Mouse (Mus musculus): ENCODE measurements around the gene Tbc1d24. TPM values are rescaled to one million over a fixed set of nuclear protein-coding genes. Genes with fewer than 3 reads are reported as not detected.

Tbc1d24 gene
- polyA plus RNA-seq, 1 experiment from 2014 or later = 24.6 TPM

GRCm38 (mm10) chr17:24227941-24228340, 22.6 kb upstream of the Tbc1d24 start:
- no peaks in the 10 kb centered on the region for H3K9me3 ChIP-seq (ENCODE audit: control insufficient read depth, low read length)
- no peaks in the 10 kb centered on the region for H3K27me3 ChIP-seq (replicated peaks; ENCODE audit: control insufficient read depth, insufficient read depth, low read length)
- no peak overlapping the region for H3K27ac ChIP-seq (ENCODE audit: low read length)
- ATAC-seq = no peak
- H3K4me2 ChIP-seq (ENCODE audit: low read length) = no peak overlapping the region
- no peaks in the 10 kb centered on the region for H3K4me1 ChIP-seq (replicated peaks; ENCODE audit: control insufficient read depth, insufficient read depth, low read length)
- H3K4me3 ChIP-seq (replicated peaks; ENCODE audit: low read length) = no peak overlapping the region
- no peak overlapping the region for H3K9ac ChIP-seq (replicated peaks; ENCODE audit: low read depth, low read length)
- 87% methylated on average over 7 of the region's 7 CpGs for WGBS
- peaks cover 2% of the 10 kb centered on the region for H3K36me3 ChIP-seq (ENCODE audit: control insufficient read depth, insufficient read depth)

- H3K9ac ChIP-seq (replicated peaks; ENCODE audit: low read depth, low read length) = no peak overlapping the region
- H3K27me3 ChIP-seq (replicated peaks; ENCODE audit: control insufficient read depth, insufficient read depth, low read length) = no peaks in the 10 kb centered on the region
- peaks cover 2% of the 10 kb centered on the region for H3K36me3 ChIP-seq (ENCODE audit: control insufficient read depth, insufficient read depth)
- H3K4me1 ChIP-seq (replicated peaks; ENCODE audit: control insufficient read depth, insufficient read depth, low read length) = no peaks in the 10 kb centered on the region
- no peak overlapping the region for H3K4me2 ChIP-seq (ENCODE audit: low read length)
- no peak overlapping the region for H3K4me3 ChIP-seq (replicated peaks; ENCODE audit: low read length)
- no peaks in the 10 kb centered on the region for H3K9me3 ChIP-seq (ENCODE audit: control insufficient read depth, low read length)
- no peak overlapping the region for H3K27ac ChIP-seq (ENCODE audit: low read length)
- 88% methylated on average over 8 of the region's 8 CpGs for WGBS
- ATAC-seq = no peak
Measured at GRCm38 (mm10) chr17:24226721-24227120, 21.4 kb upstream of the Tbc1d24 start.

GRCm38 (mm10) chr17:24225851-24226250, 20.5 kb upstream of the Tbc1d24 start:
- Histone ChIP-seq H3K4me1 (replicated peaks; ENCODE audit: control insufficient read depth, insufficient read depth, low read length) (0 out of 2 replicates have a peak, but pooled peaks cover 4% of the 10 kb centered on the region), H3K27me3 (replicated peaks; ENCODE audit: control insufficient read depth, insufficient read depth, low read length) (no peaks in the 10 kb centered on the region), H3K9ac (replicated peaks; ENCODE audit: low read depth, low read length) (no peak overlapping the region), H3K9me3 (ENCODE audit: control insufficient read depth, low read length) (no peaks in the 10 kb centered on the region), H3K4me3 (replicated peaks; ENCODE audit: low read length) (no peak overlapping the region), H3K4me2 (ENCODE audit: low read length) (no peak overlapping the region), H3K27ac (ENCODE audit: low read length) (no peak overlapping the region), H3K36me3 (ENCODE audit: control insufficient read depth, insufficient read depth) (peaks cover 2% of the 10 kb centered on the region)
- 95% methylated on average over 5 of the region's 5 CpGs for WGBS
- no peak for ATAC-seq

- no peak for ATAC-seq
- H3K27me3 ChIP-seq (replicated peaks; ENCODE audit: control insufficient read depth, insufficient read depth, low read length) = no peaks in the 10 kb centered on the region
- no peak overlapping the region for H3K4me2 ChIP-seq (ENCODE audit: low read length)
- H3K9ac ChIP-seq (replicated peaks; ENCODE audit: low read depth, low read length) = no peak overlapping the region
- H3K27ac ChIP-seq (ENCODE audit: low read length) = no peak overlapping the region
- H3K36me3 ChIP-seq (ENCODE audit: control insufficient read depth, insufficient read depth) = no peaks in the 10 kb centered on the region; the same call in none of the 2 replicates
- no peaks in the 10 kb centered on the region for H3K9me3 ChIP-seq (ENCODE audit: control insufficient read depth, low read length)
- 92% methylated on average over 10 of the region's 10 CpGs for WGBS
- no peak overlapping the region for H3K4me3 ChIP-seq (replicated peaks; ENCODE audit: low read length)
- peaks cover 9% of the 10 kb centered on the region for H3K4me1 ChIP-seq (replicated peaks; ENCODE audit: control insufficient read depth, insufficient read depth, low read length)
Measured at GRCm38 (mm10) chr17:24224741-24225140, 19.4 kb upstream of the Tbc1d24 start.

- 88% methylated on average over 5 of the region's 5 CpGs for WGBS
- H3K27me3 ChIP-seq (replicated peaks; ENCODE audit: control insufficient read depth, insufficient read depth, low read length) = no peaks in the 10 kb centered on the region
- H3K36me3 ChIP-seq (ENCODE audit: control insufficient read depth, insufficient read depth) = no peaks in the 10 kb centered on the region; the same call in none of the 2 replicates
- H3K4me1 ChIP-seq (replicated peaks; ENCODE audit: control insufficient read depth, insufficient read depth, low read length) = peaks cover 14% of the 10 kb centered on the region
- no peaks in the 10 kb centered on the region for H3K9me3 ChIP-seq (ENCODE audit: control insufficient read depth, low read length)
- no peak overlapping the region for H3K9ac ChIP-seq (replicated peaks; ENCODE audit: low read depth, low read length)
- no peak overlapping the region for H3K4me3 ChIP-seq (replicated peaks; ENCODE audit: low read length)
- no peak overlapping the region for H3K4me2 ChIP-seq (ENCODE audit: low read length)
- H3K27ac ChIP-seq (ENCODE audit: low read length) = no peak overlapping the region
- ATAC-seq = no peak
Measured at GRCm38 (mm10) chr17:24223513-24223912, 18.2 kb upstream of the Tbc1d24 start.

GRCm38 (mm10) chr17:24222653-24223052, 17.3 kb upstream of the Tbc1d24 start:
- Histone ChIP-seq H3K9me3 (ENCODE audit: control insufficient read depth, low read length) (no peaks in the 10 kb centered on the region), H3K4me3 (replicated peaks; ENCODE audit: low read length) (no peak overlapping the region), H3K4me1 (replicated peaks; ENCODE audit: control insufficient read depth, insufficient read depth, low read length) (peaks cover 14% of the 10 kb centered on the region), H3K9ac (replicated peaks; ENCODE audit: low read depth, low read length) (no peak overlapping the region), H3K36me3 (ENCODE audit: control insufficient read depth, insufficient read depth) (no peaks in the 10 kb centered on the region; the same call in none of the 2 replicates), H3K27ac (ENCODE audit: low read length) (no peak overlapping the region), H3K4me2 (ENCODE audit: low read length) (no peak overlapping the region), H3K27me3 (replicated peaks; ENCODE audit: control insufficient read depth, insufficient read depth, low read length) (no peaks in the 10 kb centered on the region)
- ATAC-seq = no peak
- 78% methylated on average over 6 of the region's 6 CpGs for whole genome bisulfite sequencing

GRCm38 (mm10) chr17:24220435-24221411, 15.4 kb upstream of the Tbc1d24 start, which contains the start of gene Tedc2:
Gene Tedc2 (minus strand): TSS chr17:24220851.
- Histone ChIP-seq H3K27me3 (replicated peaks; ENCODE audit: control insufficient read depth, insufficient read depth, low read length) (no peaks in the 10 kb centered on the region), H3K9me3 (ENCODE audit: control insufficient read depth, low read length) (no peaks in the 10 kb centered on the region), H3K9ac (replicated peaks; ENCODE audit: low read depth, low read length) (peak within 1 kb of the TSS; percentile 74), H3K4me1 (replicated peaks; ENCODE audit: control insufficient read depth, insufficient read depth, low read length) (peaks cover 14% of the 10 kb centered on the region), H3K36me3 (ENCODE audit: control insufficient read depth, insufficient read depth) (peaks cover 3% of the 10 kb centered on the region), H3K4me2 (ENCODE audit: low read length) (peak within 1 kb of the TSS; percentile 96), H3K27ac (ENCODE audit: low read length) (peak within 1 kb of the TSS; percentile 38; the same call in 1 of the 2 replicates), H3K4me3 (replicated peaks; ENCODE audit: low read length) (peak within 1 kb of the TSS; percentile 88)
- WGBS = 5% methylated on average over 41 of the region's 41 CpGs
- peak; percentile 97 for ATAC-seq

GRCm38 (mm10) chr17:24216836-24217235, 11.5 kb upstream of the Tbc1d24 start:
- 70% methylated on average over 4 of the region's 4 CpGs for WGBS

GRCm38 (mm10) chr17:24213186-24213585, 7.8 kb upstream of the Tbc1d24 start:
- Histone ChIP-seq H3K27ac (ENCODE audit: low read length) (no peak overlapping the region), H3K36me3 (ENCODE audit: control insufficient read depth, insufficient read depth) (0 out of 2 replicates have a peak, but pooled peaks cover 5% of the 10 kb centered on the region), H3K9me3 (ENCODE audit: control insufficient read depth, low read length) (no peaks in the 10 kb centered on the region), H3K9ac (replicated peaks; ENCODE audit: low read depth, low read length) (no peak overlapping the region), H3K4me3 (replicated peaks; ENCODE audit: low read length) (no peak overlapping the region), H3K4me2 (ENCODE audit: low read length) (no peak overlapping the region), H3K4me1 (replicated peaks; ENCODE audit: control insufficient read depth, insufficient read depth, low read length) (peaks cover 33% of the 10 kb centered on the region), H3K27me3 (replicated peaks; ENCODE audit: control insufficient read depth, insufficient read depth, low read length) (no peaks in the 10 kb centered on the region)
- 81% methylated on average over 6 of the region's 6 CpGs for WGBS
- no peak for ATAC-seq

More at GRCm38 (mm10) chr17:24216836-24217235, 11.5 kb upstream of the Tbc1d24 start:
- H3K4me1 ChIP-seq (replicated peaks; ENCODE audit: control insufficient read depth, insufficient read depth, low read length) = peaks cover 19% of the 10 kb centered on the region
- no peak overlapping the region for H3K4me2 ChIP-seq (ENCODE audit: low read length)
- ATAC-seq = no peak
- H3K27me3 ChIP-seq (replicated peaks; ENCODE audit: control insufficient read depth, insufficient read depth, low read length) = no peaks in the 10 kb centered on the region
- H3K9me3 ChIP-seq (ENCODE audit: control insufficient read depth, low read length) = no peaks in the 10 kb centered on the region
- H3K36me3 ChIP-seq (ENCODE audit: control insufficient read depth, insufficient read depth) = 0 out of 2 replicates have a peak, but pooled peaks cover 5% of the 10 kb centered on the region
- H3K27ac ChIP-seq (ENCODE audit: low read length) = no peak overlapping the region
- H3K4me3 ChIP-seq (replicated peaks; ENCODE audit: low read length) = no peak overlapping the region
- H3K9ac ChIP-seq (replicated peaks; ENCODE audit: low read depth, low read length) = no peak overlapping the region
